Mouse (Mus musculus) right cerebral cortex, postnatal 36 days (tissue): Measurements from ENCODE around the gene Phxr2.
A peak's percentile ranks its signal among the peaks of the same experiment; 100 is the strongest.

Experiments used
- DNase-seq, 2 experiments: peaks; one replicate each; pipeline ENCODE4 v3.0.0; 2022; ENCODE audit warnings: low spot score in 2 of 2, mixed read lengths in 1 of 2

The Phxr2 gene

GRCm38 (mm10) chr10:99093364-99093763 is 32.8 kb downstream of the Phxr2 start:
- DNase-seq: no peak

GRCm38 (mm10) chr10:99089906-99090305 is 36.2 kb downstream of the Phxr2 start:
- no peak for DNase-seq

GRCm38 (mm10) chr10:99086029-99086428 is 40.1 kb downstream of the Phxr2 start:
- no peak for DNase-seq

GRCm38 (mm10) chr10:99085240-99085587 is 40.9 kb downstream of the Phxr2 start:
- no peak for DNase-seq

GRCm38 (mm10) chr10:99084397-99085239 is 41.5 kb downstream of the Phxr2 start:
- DNase-seq: peak; percentile 77 to 78

GRCm38 (mm10) chr10:99083431-99084003 is 42.6 kb downstream of the Phxr2 start:
- DNase-seq: no peak

- DNase-seq: peak; percentile 54 to 85
Measured at GRCm38 (mm10) chr10:99081569-99081990, 44.5 kb downstream of the Phxr2 start.

GRCm38 (mm10) chr10:99078621-99079020 is 47.5 kb downstream of the Phxr2 start:
- no peak for DNase-seq

- DNase-seq: peak in 1 of 2 experiments; percentile 40
Measured at GRCm38 (mm10) chr10:99076113-99076895, 49.8 kb downstream of the Phxr2 start.
